Mouse (Mus musculus): ENCODE data around the gene Cops2.

DNA sequence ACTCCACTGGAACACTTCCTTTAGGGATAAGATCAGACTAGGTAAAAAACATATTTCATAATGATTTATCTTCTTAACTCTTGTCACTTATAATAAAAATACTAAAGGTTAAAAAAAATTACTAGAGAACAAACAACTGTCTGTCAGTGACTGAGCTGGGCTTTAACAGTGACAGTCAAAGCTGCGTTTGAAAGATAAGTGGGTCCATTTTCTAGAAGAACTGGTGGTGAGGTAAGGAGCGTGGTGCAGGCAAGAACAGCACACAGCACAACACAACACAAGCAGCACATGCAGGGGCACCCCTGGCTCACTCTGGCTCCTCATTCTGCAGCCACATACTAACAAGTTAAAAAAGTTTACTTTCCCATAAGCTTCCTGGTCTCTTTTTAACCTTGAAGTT lies 7.7 kb downstream of the Cops2 start:
- TF ChIP-seq POLR2A (IDR thresholded peaks at IDR 0.05; ENCODE audit: control insufficient read depth, extremely low read depth, insufficient read depth, low read length, poor library complexity), result no peak
- no peak for TF ChIP-seq CTCF (IDR thresholded peaks at IDR 0.05; ENCODE audit: borderline replicate concordance, control insufficient read depth, extremely low read depth, insufficient read depth, low read length, poor library complexity)
